8 mouse cellular contexts compared by ENCODE assay signal in the genomic region with DNA sequence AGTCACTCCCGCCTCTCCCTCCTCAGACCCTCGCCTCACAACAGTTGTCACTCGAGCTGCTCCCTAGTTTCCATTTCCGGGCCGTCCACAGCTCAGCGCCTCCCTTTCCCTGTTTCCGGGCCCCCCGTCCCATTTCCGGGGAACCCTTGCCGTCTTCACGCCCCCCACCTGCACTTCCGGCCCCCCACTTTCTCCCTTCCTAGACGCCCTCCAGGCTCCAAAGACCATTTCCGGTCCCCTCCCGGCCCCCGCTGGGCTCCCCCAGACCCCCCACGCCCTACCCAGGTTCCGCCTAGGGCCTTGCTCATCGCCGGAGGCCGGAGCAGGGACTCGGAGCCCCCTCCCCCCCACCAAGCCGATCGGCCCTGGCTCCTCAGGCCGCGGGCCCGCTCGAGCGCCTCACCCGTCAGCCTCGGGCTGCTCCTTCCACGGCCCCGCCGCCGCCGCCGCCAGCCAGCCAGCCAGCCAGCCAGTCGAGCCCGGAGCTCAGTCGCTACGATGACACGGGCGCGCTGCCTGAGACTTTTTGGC. TPM values are rescaled to one million over a fixed set of nuclear protein-coding genes. Genes with fewer than 3 reads are reported as not detected.
DNase-seq lines count a peak whose midpoint lies in the region; ATAC-seq and TF ChIP-seq lines count a peak whose summit lies in the region.

No protein-coding gene starts in this region.

- H3K4me2 ChIP-seq in embryonic facial prominence, embryonic 12.5 days (replicated peaks), result peak overlapping the region; percentile 74
- peak overlapping the region; percentile 64 for H3K4me2 ChIP-seq in kidney, embryonic 15.5 days
- H3K4me2 ChIP-seq in liver, embryonic 11.5 days, result peak overlapping the region; percentile 78
- no peak overlapping the region for H3K4me2 ChIP-seq in myocyte (ENCODE audit: low read depth)

- H3K27ac ChIP-seq in embryonic facial prominence, embryonic 12.5 days, result peak overlapping the region; percentile 97
- peak overlapping the region; percentile 99 for H3K27ac ChIP-seq in heart, embryonic 10.5 days
- H3K27ac ChIP-seq in kidney, embryonic 15.5 days, result peak overlapping the region; percentile 98
- peak overlapping the region; percentile 98 for H3K27ac ChIP-seq in liver, embryonic 11.5 days (ENCODE audit: low read depth, low read length)

- H3ac ChIP-seq in myocyte (ENCODE audit: control insufficient read depth, insufficient read length), result peak overlapping the region; percentile 81

- peak; percentile 13 for TF ChIP-seq POLR2A in myocyte (IDR thresholded peaks at IDR 0.05; ENCODE audit: insufficient read length, low read depth)

- ATAC-seq in erythroblast, adult 5-6 weeks (replicated peaks; ENCODE audit: low FRiP score, poor library complexity, severe bottlenecking), result no peak
- peak; percentile 80 for ATAC-seq in embryonic facial prominence, embryonic 12.5 days (ENCODE audit: insufficient number of reproducible peaks, insufficient read depth, low FRiP score, low TSS enrichment)
- ATAC-seq in kidney, embryonic 15.5 days (replicated peaks; ENCODE audit: low FRiP score), result peak; percentile 75
- ATAC-seq in liver, embryonic 11.5 days (replicated peaks; ENCODE audit: low FRiP score), result peak; percentile 52

- H3K9ac ChIP-seq in embryonic facial prominence, embryonic 12.5 days, result peak overlapping the region; percentile 96
- H3K9ac ChIP-seq in kidney, embryonic 15.5 days, result peak overlapping the region; percentile 93
- H3K9ac ChIP-seq in liver, embryonic 11.5 days (ENCODE audit: low read depth, low read length), result peak overlapping the region; percentile 99

- DNase-seq in heart, embryonic 10.5 days (ENCODE audit: low spot score), result peak; percentile 87
- peak; percentile 71 for DNase-seq in liver, embryonic 11.5 days (ENCODE audit: low spot score)
- DNase-seq in spleen, postnatal 4 days (ENCODE audit: low spot score in 2 of 2), result peak; percentile 58 to 82

- WGBS in embryonic facial prominence, embryonic 12.5 days, result under 1% methylated on average over 39 of the region's 44 CpGs
- under 1% methylated on average over 36 of the region's 44 CpGs for WGBS in heart, embryonic 10.5 days
- WGBS in kidney, embryonic 15.5 days, result under 1% methylated on average over 39 of the region's 44 CpGs
- 1% methylated on average over 44 of the region's 44 CpGs for WGBS in liver, embryonic 11.5 days

- H3K27me3 ChIP-seq in erythroblast, embryonic 14.5 days (ENCODE audit: control insufficient read depth), result no peaks in the 10 kb centered on the region
- H3K27me3 ChIP-seq in embryonic facial prominence, embryonic 12.5 days, result no peaks in the 10 kb centered on the region
- no peaks in the 10 kb centered on the region for H3K27me3 ChIP-seq in heart, embryonic 10.5 days (ENCODE audit: insufficient read depth, poor library complexity, severe bottlenecking)
- no peaks in the 10 kb centered on the region for H3K27me3 ChIP-seq in kidney, embryonic 15.5 days
- no peaks in the 10 kb centered on the region for H3K27me3 ChIP-seq in liver, embryonic 11.5 days (replicated peaks; ENCODE audit: control insufficient read depth, insufficient read depth, low read length)
- H3K27me3 ChIP-seq in myocyte (ENCODE audit: control insufficient read depth, insufficient read depth, insufficient read length), result no peaks in the 10 kb centered on the region

- H3K4me3 ChIP-seq in erythroblast, embryonic 14.5 days (replicated peaks), result peak overlapping the region; percentile 86
- H3K4me3 ChIP-seq in embryonic facial prominence, embryonic 12.5 days, result peak overlapping the region; percentile 93
- H3K4me3 ChIP-seq in heart, embryonic 10.5 days, result peak overlapping the region; percentile 98
- peak overlapping the region; percentile 97 for H3K4me3 ChIP-seq in kidney, embryonic 15.5 days (replicated peaks)
- H3K4me3 ChIP-seq in liver, embryonic 11.5 days (ENCODE audit: low read depth, low read length), result peak overlapping the region; percentile 98
- peak overlapping the region; percentile 90 for H3K4me3 ChIP-seq in myocyte

- H3K9me3 ChIP-seq in erythroblast, embryonic 14.5 days (ENCODE audit: control insufficient read depth, low read length), result no peaks in the 10 kb centered on the region
- no peaks in the 10 kb centered on the region for H3K9me3 ChIP-seq in embryonic facial prominence, embryonic 12.5 days
- H3K9me3 ChIP-seq in heart, embryonic 10.5 days, result no peaks in the 10 kb centered on the region
- no peaks in the 10 kb centered on the region for H3K9me3 ChIP-seq in kidney, embryonic 15.5 days (replicated peaks)
- H3K9me3 ChIP-seq in liver, embryonic 11.5 days (ENCODE audit: control insufficient read depth, low read length), result no peaks in the 10 kb centered on the region

- H3K36me3 ChIP-seq in erythroblast, embryonic 14.5 days (ENCODE audit: control insufficient read depth), result peaks cover 6% of the 10 kb centered on the region
- H3K36me3 ChIP-seq in embryonic facial prominence, embryonic 12.5 days, result 0 out of 2 replicates have a peak, but pooled peaks cover 4% of the 10 kb centered on the region
- peaks cover 5% of the 10 kb centered on the region for H3K36me3 ChIP-seq in heart, embryonic 10.5 days
- 0 out of 2 replicates have a peak, but pooled peaks cover under 1% of the 10 kb centered on the region for H3K36me3 ChIP-seq in kidney, embryonic 15.5 days
- H3K36me3 ChIP-seq in liver, embryonic 11.5 days (ENCODE audit: control insufficient read depth, insufficient read depth, low read length), result no peaks in the 10 kb centered on the region
- H3K36me3 ChIP-seq in myocyte (ENCODE audit: control insufficient read depth, insufficient read depth), result no peaks in the 10 kb centered on the region

- H3K79me2 ChIP-seq in myocyte (ENCODE audit: control insufficient read depth, insufficient read depth), result peaks cover 63% of the 10 kb centered on the region

- peaks cover 31% of the 10 kb centered on the region for H3K4me1 ChIP-seq in erythroblast, embryonic 14.5 days (ENCODE audit: control insufficient read depth)
- H3K4me1 ChIP-seq in embryonic facial prominence, embryonic 12.5 days, result peaks cover 3% of the 10 kb centered on the region
- peaks cover 4% of the 10 kb centered on the region; the same call in 1 of the 2 replicates for H3K4me1 ChIP-seq in heart, embryonic 10.5 days
- H3K4me1 ChIP-seq in kidney, embryonic 15.5 days, result peaks cover 11% of the 10 kb centered on the region; the same call in 1 of the 2 replicates
- H3K4me1 ChIP-seq in liver, embryonic 11.5 days (replicated peaks; ENCODE audit: control insufficient read depth, insufficient read depth, low read length), result no peaks in the 10 kb centered on the region

TF ChIP-seq in myocyte, 11 proteins besides CTCF, POLR2A, EP300 and RAD21:
- TF ChIP-seq POLR2AphosphoS2 (IDR thresholded peaks at IDR 0.05; ENCODE audit: insufficient read length, low read depth) (no peak), REST (IDR thresholded peaks at IDR 0.05; ENCODE audit: insufficient read depth, insufficient read length) (no peak), USF1 (IDR thresholded peaks at IDR 0.05; ENCODE audit: low read depth) (no peak), MYOG (IDR thresholded peaks at IDR 0.05; ENCODE audit: control insufficient read depth in 1 of 3, insufficient read depth in 1 of 3, insufficient read length in 2 of 3, low read depth in 2 of 3) (no peak), CEBPB (IDR thresholded peaks at IDR 0.05; ENCODE audit: insufficient read depth, poor library complexity, severe bottlenecking) (no peak), E2F4 (IDR thresholded peaks at IDR 0.05; ENCODE audit: insufficient read depth) (no peak), MYOD1 (IDR thresholded peaks at IDR 0.05; ENCODE audit: control insufficient read depth in 1 of 3, insufficient read length in 2 of 3, low read depth in 2 of 3) (no peak), TCF12 (IDR thresholded peaks at IDR 0.05; ENCODE audit: insufficient read depth, poor library complexity, severe bottlenecking) (no peak), MAX (IDR thresholded peaks at IDR 0.05; ENCODE audit: low read depth) (no peak)

RNA-seq across cellular contexts. Expression of a gene that starts 1.0 kb away (rescaled TPM):
- polyA plus RNA-seq in erythroblast, embryonic 14.5 days (2012), result 0.04 and 0.09 TPM in 2 replicates
- total RNA-seq in erythroblast, adult 5-6 weeks (2015; ENCODE audit: low replicate concordance), result not detected in 2 replicates
- 1.7 and 2.0 TPM in 2 replicates for total RNA-seq in erythroblast, adult 5-6 weeks (2017; ENCODE audit: low replicate concordance)
- 7.7 and 9.1 TPM in 2 replicates for polyA plus RNA-seq in embryonic facial prominence, embryonic 12.5 days (2016; fragmentation: Nextera tagmentation; extraction: Ambion mirVana)
- polyA plus RNA-seq in heart, embryonic 10.5 days (2016; fragmentation: Nextera tagmentation; extraction: Ambion mirVana), result 7.0 and 8.6 TPM in 2 replicates
- polyA plus RNA-seq in kidney, embryonic 15.5 days (2015; fragmentation: Nextera tagmentation; extraction: Ambion mirVana), result 10.4 and 11.1 TPM in 2 replicates
- 10.2 and 10.4 TPM in 2 replicates for polyA plus RNA-seq in liver, embryonic 11.5 days (2014; fragmentation: Nextera tagmentation; extraction: Ambion mirVana)
- polyA plus RNA-seq in myocyte (2012; fragmentation: generic; extraction: Trizol), result 10.7 TPM

RNA-seq across cellular contexts. Expression of a gene that starts 1.6 kb away (rescaled TPM):
- polyA plus RNA-seq in erythroblast, embryonic 14.5 days (2012), result 0.30 and 0.84 TPM in 2 replicates
- total RNA-seq in erythroblast, adult 5-6 weeks (2015; ENCODE audit: low replicate concordance), result 67.4 and 74.0 TPM in 2 replicates
- total RNA-seq in erythroblast, adult 5-6 weeks (2017; ENCODE audit: low replicate concordance), result 115 and 127 TPM in 2 replicates
- polyA plus RNA-seq in embryonic facial prominence, embryonic 12.5 days (2016; fragmentation: Nextera tagmentation; extraction: Ambion mirVana), result 83.1 and 85.8 TPM in 2 replicates
- polyA plus RNA-seq in heart, embryonic 10.5 days (2016; fragmentation: Nextera tagmentation; extraction: Ambion mirVana), result 68.5 and 78.0 TPM in 2 replicates
- 61.5 and 65.3 TPM in 2 replicates for polyA plus RNA-seq in kidney, embryonic 15.5 days (2015; fragmentation: Nextera tagmentation; extraction: Ambion mirVana)
- 75.9 and 78.1 TPM in 2 replicates for polyA plus RNA-seq in liver, embryonic 11.5 days (2014; fragmentation: Nextera tagmentation; extraction: Ambion mirVana)
- 52.6 TPM for polyA plus RNA-seq in myocyte (2012; fragmentation: generic; extraction: Trizol)

Comparison
In these comparisons a context has a peak if more than half of its experiments do, and no peak if none do; other contexts are left out.
1. RNA of a gene that starts 1.6 kb away (polyA plus RNA-seq): 83.1 to 85.8 TPM in embryonic facial prominence, embryonic 12.5 days, 75.9 to 78.1 TPM in liver, embryonic 11.5 days, 68.5 to 78.0 TPM in heart, embryonic 10.5 days, 61.5 to 65.3 TPM in kidney, embryonic 15.5 days and 52.6 TPM in myocyte (single experiment); 0.30 to 0.84 TPM in erythroblast, embryonic 14.5 days; every median in the first group is over 10 times any median in the second.
2. Peak in every context shown above with its lines, with median percentiles within 50 percentile points of each other: H3K4me3 ChIP-seq, H3K27ac ChIP-seq, H3K9ac ChIP-seq and DNase-seq.